Mouse (Mus musculus): Measurements from ENCODE around the gene Clmp.
A peak's percentile ranks its signal among the peaks of the same experiment; 100 is the strongest.
"Not testable (repeated sequence)": the region's sequence is repeated elsewhere in the genome, so short reads cannot be mapped to it uniquely, and the experiment has no call there.

The Clmp gene

DNA sequence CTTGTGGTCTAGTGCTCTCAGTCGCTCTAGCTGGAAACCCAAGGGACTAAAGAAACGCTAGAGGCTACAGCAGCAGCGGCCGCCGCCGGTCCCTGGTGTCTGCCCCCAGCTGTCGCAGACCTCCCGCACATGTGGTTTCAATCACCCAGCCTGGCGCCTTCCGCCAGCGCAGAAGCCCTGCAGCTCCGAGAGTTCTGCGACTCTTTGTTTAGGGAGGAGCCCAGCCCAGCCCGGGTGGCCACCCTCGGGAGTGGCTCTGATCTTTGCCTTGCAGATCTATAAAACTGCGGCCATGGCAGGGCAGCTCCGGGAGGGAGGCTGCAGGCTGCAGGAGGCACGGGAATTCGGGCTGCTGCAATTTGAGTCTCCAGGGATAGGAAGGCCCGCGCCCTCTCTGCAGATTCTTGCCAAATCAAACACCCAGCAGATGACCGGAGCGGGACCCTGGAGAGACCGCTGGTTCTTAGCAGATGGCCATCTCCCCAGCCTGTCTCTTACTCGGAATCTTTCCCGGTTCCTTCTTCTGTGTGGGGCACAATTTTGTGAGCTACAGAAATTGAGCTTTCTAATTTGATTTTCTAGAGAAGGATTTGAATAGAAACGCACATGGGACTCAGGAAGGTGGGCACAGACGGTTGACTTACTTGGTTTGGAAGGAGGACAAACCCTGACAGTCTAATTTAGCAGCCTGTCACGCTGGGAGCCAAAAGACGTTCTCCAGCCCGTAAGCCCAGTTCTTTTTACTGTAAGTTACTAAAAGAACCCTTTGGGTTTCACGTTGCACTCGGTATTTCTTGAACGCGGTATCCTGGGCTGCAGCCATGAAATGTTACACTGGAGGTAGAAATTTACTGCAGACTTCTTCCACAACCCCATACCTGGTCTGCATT lies 45.2 kb downstream of the Clmp start:
- DNase-seq (ENCODE audit: low read depth, low spot score) = peak; percentile 55

DNA sequence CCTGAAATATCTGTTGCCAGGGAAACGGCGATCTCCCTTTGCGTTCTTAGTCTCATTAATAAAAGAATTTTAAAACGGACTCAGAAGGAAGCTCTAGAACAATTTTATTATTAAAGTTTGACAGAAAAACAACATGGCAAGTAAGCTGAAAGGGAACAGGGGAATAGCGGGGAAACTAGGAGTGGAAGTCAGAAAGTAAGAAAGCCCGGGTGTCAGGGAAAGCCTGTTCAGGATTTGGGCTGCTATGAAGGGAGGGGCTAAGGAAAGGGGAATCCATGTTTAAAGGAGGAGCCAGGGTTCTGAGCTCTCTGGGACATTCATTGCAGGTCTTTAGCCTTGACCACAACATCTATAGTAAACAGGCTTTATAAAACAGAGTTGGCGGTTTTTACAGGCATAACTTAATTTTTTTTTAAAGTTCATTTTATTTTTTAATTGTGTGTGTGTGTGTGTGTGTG lies 45.9 kb downstream of the Clmp start:
- DNase-seq (ENCODE audit: low read depth, low spot score) = no peak

DNA sequence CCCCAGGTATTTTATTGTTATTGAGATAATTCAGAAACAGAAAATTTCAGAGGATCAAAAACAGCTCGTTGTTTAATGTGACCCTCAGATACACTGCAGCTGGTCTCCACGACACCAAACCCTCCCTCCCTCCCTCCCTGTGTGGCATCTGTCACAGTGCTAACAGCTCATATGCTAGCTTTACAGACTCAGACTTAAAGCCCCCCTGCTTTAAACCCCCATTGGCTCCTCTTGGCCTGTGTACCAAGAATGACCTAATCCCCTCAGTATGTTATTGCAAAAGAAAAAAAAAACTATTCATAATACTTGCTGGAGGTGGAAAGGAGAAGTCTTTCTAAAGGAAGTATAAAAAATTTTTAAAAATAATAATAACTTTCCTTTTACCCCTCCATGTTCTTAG lies 46.5 kb downstream of the Clmp start:
- no peak for DNase-seq (ENCODE audit: low read depth, low spot score)

DNA sequence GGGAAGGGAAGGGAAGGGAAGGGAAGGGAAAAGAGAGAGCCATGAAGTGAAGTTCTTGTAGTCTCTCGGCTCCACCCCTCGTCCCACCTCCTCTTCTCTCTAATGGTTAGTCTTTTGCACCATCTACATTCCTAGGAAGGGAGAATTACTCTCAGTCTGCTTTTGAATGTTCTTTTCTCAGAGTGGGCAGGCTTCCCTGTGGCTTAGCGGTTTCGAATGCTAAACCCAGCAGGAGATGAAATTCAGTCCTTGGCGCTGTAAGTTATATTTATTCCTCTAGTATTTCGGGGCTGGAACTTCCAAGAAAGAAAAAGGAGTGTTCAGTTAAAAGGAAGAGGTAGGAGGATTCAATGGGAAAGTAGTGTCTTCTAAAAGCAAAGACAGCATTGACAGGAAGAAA lies 51.4 kb downstream of the Clmp start:
- peak; percentile 61 for DNase-seq (ENCODE audit: low read depth, low spot score)

DNA sequence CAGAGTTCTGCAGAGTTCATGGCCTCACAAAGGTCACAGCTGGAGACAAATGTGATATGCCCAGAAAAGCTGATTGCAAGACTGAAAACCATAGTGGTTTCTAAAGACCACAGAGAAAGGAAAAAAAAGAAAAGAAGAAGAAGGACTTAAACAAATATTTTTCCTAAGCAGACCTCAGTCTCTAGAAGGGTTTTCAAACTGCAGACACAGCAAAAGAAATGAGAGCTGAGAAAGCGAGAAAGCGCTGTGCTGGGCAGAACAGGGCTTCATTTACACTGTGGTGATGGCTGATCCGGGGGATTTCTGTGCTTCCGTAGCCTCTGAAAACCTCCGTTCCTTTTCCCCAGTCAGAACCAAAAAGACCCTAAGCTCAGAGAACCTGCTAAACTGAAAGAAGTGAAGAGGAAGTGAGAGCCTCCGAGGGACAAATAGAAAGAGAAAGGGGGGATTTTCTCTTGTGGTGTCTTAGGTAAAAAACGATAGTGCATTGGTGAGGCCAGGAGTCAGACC lies 57.8 kb downstream of the Clmp start:
- DNase-seq (ENCODE audit: low read depth, low spot score) = no peak

DNA sequence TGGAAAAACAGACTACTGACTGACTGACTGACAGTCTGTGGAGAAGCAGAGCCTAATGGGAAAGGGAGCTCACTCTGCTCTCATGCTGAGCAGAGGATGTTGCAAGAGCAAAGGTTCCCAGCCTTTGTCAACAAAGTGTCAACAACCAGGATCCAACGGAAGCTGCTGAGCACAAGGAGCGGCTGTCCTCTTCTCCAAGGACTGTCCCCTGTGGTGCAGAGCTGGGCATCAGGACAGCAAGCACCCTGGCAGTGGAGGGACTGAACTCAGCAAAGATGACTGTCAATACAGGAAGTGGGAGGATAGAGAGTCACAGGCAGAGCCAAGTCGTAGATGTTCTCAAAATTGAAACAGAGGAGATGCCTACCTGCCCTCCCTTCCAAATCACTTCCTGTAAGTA lies 58.5 kb downstream of the Clmp start:
- DNase-seq (ENCODE audit: low read depth, low spot score) = no peak

DNA sequence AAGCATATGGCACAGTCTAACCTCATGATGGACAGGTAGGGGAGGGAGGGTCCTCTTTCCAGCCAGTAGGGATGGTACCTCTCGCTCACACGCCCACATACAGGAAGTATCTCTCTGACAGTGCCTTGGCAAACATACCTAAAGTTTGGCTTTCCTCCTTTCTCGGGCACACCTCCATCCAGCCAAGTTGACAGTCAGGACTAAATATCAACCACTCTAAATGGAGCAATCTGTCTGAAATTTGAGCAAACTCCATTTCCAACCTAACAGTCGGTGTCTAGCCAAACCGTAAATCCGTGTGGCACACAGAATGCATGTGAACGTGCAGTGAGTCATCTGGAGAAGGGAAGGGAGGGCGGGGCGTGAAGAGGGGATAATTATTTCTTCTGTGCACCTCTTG lies 61.0 kb downstream of the Clmp start:
- DNase-seq (ENCODE audit: low read depth, low spot score) = peak; percentile 29

DNA sequence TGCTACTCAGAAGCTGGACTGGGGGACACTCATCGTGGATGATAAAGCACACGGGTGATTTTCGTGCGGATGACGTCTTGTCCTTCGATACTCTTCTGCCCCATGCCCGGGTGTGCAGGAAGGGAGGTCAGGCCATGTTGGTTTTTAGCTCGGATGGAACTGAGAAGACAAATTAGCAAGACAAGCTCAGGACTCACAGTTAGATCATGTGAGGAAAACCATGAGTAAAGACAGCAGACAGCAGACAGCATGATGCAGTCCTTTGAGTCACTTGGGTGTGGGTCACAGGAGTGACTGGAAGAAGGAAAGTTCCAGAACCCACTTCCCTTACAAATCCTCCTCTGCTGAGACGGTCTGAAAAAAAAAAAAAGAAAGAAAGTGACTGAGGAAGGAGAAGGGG lies 61.5 kb downstream of the Clmp start:
- no peak for DNase-seq (ENCODE audit: low read depth, low spot score)

DNA sequence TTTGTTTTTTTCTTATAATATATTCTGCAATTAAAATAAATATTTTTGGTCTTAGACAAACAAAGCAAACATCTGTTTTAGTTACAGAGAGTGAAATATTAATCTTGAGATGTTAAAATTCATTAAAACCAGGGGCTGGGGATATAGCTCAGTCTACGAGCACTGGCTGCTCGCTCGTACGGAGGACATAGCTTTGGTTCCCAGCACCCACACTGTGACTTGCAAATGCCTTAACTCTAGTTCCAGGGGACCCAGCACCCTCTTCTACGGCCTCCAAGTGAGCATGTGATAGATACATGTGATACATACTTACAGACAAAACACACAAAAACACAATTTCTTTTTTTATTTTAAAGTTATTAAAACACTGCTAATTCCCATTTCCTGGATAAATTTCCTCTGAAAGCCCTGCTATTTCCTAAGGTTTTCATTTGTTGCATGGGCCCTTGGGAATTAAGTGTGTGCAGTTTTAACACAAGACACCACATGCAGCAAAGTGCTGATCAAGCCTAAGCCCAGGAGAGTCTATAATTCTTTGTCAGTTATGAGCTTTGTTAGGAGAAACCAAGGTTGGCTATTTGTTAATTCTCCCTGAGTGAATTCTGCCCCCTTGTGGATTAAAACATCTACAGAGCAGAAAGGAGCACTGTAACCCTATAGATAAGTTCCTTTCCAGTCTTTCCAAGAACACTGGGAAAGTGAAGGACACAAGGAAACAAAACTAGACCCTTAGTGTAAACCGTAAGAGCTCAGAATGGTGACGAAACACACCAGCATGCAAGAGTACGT lies 64.3 kb downstream of the Clmp start:
- no peak for DNase-seq (ENCODE audit: low read depth, low spot score)

DNA sequence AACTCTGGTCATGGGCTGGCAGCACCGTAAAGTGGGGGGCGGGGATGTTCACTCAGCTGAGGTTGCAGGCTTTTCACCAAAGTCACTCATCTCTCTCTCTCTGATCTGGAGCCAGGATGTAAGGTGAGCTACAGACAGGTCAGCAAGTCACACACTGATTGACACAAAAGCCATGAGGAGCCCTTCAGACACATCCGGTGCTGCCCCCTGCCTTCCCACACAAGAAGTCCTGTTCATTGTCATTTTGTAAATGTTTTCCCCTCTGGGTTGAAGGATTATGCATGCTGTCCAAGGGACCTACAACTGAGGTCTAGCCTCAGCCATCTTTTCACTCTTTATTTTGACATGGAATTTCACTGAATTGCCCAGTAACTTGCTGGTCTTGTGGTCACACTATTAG lies 66.0 kb downstream of the Clmp start:
- DNase-seq (ENCODE audit: low read depth, low spot score) = no peak

DNA sequence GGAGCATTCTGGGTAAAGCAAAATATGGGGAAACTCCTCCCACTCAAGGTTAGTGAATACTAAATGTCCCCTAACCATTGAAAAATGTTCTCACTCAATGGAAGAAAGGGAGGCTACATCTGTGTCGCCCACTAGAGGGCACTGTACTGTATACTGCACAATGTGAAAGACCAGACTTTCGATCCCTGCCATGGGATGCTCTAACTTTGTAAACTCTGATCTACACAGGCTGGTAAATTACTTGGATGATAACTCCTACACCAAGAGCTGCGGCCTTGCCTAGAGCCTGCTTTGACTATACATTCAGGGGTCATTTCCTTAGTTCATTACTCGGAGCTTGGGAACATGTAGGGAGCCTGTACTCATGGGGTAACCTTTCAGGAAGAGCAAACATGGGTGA lies 70.6 kb downstream of the Clmp start:
- DNase-seq (ENCODE audit: low read depth, low spot score) = no peak

DNA sequence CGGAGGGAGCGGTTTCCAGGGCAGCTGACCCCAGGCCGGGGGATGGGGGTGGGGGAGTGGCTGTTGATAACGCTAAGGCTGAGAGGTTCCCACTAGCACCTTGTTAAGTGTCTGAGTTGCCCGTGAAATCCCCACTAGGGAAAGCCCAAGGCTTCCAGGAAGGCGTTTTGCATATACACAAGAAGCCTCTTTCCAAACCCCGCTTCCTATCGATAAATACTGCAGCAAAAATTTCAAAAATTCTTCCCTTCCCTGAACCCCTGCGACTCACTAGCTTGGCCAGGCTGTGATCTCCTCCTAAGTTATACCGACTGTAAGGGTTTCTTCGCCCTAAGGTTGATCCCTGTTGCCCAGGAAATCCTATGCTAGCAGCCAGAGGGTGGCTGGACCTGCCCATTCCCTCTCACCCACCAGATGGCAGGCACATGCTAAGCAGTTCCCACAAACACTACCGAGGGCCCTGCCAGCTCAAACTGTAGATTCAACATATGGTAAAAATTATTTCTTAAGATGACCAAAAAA lies 71.4 kb downstream of the Clmp start:
- peak; percentile 58 for DNase-seq (ENCODE audit: low read depth, low spot score)

DNA sequence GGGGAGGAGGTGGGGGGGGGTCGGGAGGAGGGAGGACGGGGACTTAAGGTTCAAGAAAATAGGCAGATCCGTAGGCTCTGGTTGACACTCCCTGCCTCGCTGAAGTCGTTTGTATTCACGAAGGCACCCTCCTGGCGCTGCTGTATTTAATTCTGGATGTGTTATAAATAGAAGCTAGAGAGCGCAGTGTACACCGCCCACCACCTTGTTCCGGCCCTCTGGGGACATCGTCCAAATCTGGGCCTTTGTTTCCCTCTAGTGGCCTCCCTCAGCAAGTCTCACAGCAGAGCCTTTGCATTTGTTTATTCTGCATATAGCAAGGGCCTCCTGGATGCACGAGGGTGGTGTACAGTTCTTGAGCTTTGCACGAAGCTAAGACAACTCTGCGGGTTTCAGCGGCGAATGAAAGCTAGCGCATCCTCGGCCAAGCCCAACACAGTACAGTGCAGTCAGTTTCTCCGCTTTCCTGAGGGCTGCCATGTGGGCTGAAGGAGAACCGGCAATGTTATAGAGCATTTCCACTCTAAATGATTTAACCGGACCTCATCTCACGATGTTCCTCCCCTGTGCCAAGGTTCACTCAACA lies 72.0 kb downstream of the Clmp start:
- DNase-seq (ENCODE audit: low read depth, low spot score) = peak; percentile 94

DNA sequence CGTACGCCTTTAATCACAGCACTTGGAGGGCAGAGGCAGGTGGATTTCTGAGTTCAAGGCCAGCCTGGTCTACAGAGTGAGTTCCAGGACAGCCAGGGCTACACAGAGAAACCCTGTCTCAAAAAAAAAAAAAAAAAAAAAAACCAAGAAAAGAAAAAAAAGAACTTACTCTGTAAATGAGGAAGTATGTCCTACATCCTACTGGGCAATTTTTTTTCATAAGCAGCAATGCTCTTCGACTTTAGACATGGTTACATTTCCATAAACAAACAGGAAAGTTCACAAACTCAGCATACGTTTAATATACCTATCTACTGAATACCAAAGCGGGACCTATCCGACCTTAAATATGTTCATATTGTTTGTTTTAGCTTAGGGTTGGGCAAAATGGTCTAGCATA lies 76.6 kb downstream of the Clmp start:
- no peak for DNase-seq (ENCODE audit: low read depth, low spot score)

DNA sequence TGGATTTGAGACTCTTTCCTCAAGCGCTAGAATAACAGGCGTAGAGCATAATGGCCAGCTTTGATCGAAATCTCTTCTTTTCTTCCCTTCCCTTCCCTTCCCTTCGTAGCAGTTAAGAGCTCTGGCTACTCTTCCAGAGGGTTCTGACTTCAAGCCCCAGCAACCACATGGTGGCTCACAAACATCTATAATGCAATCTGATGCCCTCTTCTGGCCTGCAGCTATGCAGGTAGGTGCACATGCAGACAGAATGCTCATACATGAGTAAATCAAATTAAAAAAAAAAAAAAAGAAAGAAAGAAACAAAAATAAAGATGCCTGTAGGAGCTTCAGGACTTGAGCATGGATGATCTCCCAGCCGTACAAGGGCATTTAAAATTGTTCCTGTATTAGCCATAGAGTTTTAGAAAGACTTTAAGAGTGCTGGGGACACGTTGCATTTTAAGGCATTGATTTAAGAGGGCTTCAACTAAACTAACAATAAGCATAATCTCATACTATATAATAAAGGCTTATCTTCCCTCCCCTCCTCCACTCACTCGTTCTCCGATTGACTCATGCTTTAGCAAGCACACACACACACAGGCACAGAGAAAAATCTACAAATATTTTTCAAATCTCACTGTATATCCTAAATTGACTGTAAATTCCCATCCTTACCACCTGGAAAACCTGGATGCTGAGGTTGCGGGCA lies 79.3 kb downstream of the Clmp start:
- no peak for DNase-seq (ENCODE audit: low read depth, low spot score)

DNA sequence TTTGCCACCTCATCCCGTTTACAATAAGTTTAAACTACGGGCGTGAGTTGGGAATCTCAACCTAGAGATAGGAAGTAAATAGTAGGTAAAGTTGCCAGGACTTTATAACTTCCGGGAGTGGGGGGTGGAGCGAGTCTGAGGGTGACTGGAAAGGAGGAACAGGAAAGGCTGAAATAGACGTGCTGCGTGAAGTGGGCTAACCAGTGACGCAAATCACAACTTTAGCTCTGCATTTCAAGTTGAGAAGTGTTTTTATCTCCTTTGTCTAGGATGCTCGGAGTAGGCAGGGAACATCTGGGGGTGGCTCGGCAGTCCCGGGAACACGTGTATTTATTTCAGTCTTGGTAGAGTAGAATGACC lies 79.8 kb downstream of the Clmp start:
- peak; percentile 92 for DNase-seq (ENCODE audit: low read depth, low spot score)

DNA sequence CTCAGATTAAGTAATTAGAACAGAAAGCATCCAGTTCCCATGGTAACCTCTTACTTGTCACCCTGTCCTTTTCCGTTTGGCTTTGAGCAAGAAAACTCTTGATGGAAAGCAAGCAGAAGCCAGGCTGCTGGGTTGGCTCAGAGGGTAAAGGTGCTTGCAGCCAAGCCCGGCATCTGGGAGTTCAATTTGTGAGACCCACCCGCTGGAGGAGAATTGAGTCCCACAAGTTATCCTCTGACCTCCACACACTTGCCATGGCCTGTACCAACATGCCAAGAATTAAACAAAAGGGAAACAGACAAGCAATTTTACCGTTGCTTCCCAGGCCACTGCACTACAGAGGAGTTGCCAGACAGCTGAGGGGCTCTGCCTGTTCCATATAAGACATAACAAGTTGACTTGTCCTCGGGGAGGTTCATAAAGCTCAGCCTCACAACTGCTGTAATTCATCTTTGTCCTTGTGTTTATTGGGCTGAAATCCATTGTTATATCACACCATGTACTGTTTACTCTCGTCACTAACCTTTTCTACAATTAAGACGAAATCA lies 80.4 kb downstream of the Clmp start:
- DNase-seq (ENCODE audit: low read depth, low spot score) = no peak

DNA sequence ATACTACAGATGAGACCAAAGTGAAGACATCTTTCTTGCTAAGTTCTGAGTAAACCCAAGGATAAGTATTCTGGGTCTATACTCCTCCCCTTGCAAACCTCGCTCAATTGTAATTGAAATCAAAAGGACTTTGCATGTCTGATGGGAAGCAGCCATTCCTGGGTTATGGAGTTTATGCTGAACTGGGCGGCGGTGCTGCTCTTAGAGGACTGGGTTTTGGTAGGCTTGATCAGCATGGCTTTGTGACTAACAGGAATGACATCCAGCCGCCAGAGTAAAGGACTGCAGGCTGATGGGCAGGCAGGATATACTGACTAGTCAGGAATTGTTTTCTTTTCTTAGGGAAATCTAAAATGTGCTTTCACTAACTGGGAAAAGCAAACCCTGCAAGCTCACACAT lies 82.2 kb downstream of the Clmp start:
- DNase-seq (ENCODE audit: low read depth, low spot score) = no peak

DNA sequence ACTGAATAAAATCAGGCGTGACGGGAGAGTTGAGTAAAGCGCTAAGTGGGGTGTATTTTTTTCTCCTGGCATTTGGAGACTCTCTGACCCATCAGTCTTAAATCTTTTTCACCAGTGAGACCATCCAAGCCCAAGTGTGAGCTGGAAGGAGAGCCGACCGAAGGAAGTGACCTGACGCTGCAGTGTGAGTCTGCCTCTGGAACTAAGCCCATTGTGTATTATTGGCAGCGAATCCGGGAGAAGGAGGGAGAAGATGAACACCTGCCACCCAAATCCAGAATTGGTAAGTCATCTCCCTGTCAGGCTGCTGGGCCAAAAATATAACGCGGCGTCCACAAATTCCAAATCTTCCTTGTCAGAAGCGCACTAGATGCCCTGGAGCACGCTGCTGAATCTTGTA lies 86.5 kb downstream of the Clmp start:
- DNase-seq (ENCODE audit: low read depth, low spot score) = no peak

DNA sequence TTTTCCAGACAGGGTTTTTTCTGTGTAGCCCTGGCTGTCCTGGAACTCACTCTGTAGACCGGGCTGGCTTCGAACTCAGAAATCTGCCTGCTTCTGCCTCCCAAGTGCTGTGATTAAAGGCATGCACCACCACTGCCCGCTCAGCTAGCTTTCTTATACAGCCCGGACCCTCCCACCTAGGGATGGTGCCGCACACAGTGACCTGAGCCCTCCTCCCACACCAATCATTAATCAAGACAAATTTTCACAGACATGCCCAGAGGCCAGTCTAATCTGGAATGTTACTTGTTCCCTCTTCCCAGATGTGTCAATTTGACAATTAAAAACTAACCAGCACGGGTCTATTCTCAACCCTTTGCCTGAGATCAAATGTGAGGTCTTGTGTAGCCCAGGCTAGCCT lies 87.4 kb downstream of the Clmp start:
- not testable (repeated sequence) for DNase-seq (ENCODE audit: low read depth, low spot score)

DNA sequence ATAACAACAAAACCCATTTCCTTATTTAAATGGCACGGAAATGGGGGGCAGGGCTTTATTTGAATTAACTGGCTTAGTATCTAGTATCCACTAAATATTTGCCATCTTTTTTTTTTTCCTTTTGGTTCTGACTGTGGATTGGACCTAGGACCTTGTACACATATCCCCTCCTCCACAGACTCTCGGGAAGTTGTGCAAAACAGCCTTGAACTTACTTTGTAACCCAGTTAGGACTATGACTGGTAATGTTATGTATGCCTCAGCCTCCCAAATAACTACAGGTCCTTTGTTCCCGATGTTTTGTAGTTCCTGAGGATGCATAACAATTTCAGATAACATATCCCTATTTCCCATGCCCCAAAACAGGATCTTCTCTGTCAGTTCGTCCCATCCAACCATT lies 88.1 kb downstream of the Clmp start:
- no peak for DNase-seq (ENCODE audit: low read depth, low spot score)
